Mouse (Mus musculus) heart, embryonic 10.5 days (tissue): ENCODE measurements at regions not wholly inside any gene's neighbourhood (a gene's known extent, or its start where the extent isn't known, plus 50 kb on each side); places are given as distances from the start of the nearest gene placed in this dataset.

ENCODE experiments used
- DNase-seq: peaks from one replicate; pipeline ENCODE4 v3.0.0-alpha.2; 2017; ENCODE audit warnings: low spot score
- H3K27ac ChIP-seq: fragments of 300-500 bp; sonication (generic); 2 replicates; pipeline ENCODE4 v1.5.1; 2016; ENCODE audit warnings: mild to moderate bottlenecking
- H3K27me3 ChIP-seq: fragments of 300-500 bp; sonication (generic); 2 replicates; pipeline ENCODE4 v1.6.1; 2016; ENCODE audit warnings: mild to moderate bottlenecking; ENCODE audit not compliant: poor library complexity, insufficient read depth, severe bottlenecking
- H3K36me3 ChIP-seq: fragments of 300-500 bp; sonication (generic); 2 replicates; pipeline ENCODE4 v1.6.1; 2016; ENCODE audit warnings: mild to moderate bottlenecking, moderate library complexity
- H3K4me1 ChIP-seq: fragments of 300-500 bp; sonication (generic); 2 replicates; pipeline ENCODE4 v1.6.1; 2016; ENCODE audit warnings: mild to moderate bottlenecking
- H3K4me3 ChIP-seq: fragments of 300-500 bp; sonication (generic); 2 replicates; pipeline ENCODE4 v1.5.1; 2016; ENCODE audit warnings: mild to moderate bottlenecking, moderate library complexity
- H3K9me3 ChIP-seq: fragments of 300-500 bp; sonication (generic); 2 replicates; pipeline ENCODE4 v1.6.1; 2016; ENCODE audit warnings: mild to moderate bottlenecking, moderate library complexity
- WGBS: fragments of 180-500 bp; shearing (Covaris S2); methylation state at CpG from one replicate; pipeline ENCODE4 v1.1.7; 2016; 5-methylcytosine and 5-hydroxymethylcytosine counted together

GRCm38 (mm10) chr16:76158585-76158984 lies 136.5 kb upstream of the Samsn1 start:
- H3K9me3 ChIP-seq, result no peaks in the 10 kb centered on the region
- no peak overlapping the region for H3K4me3 ChIP-seq
- whole genome bisulfite sequencing, result 90% methylated on average over 7 of the region's 7 CpGs
- H3K4me1 ChIP-seq, result no peaks in the 10 kb centered on the region
- DNase-seq, result peak; percentile 17
- H3K36me3 ChIP-seq, result no peaks in the 10 kb centered on the region
- H3K27me3 ChIP-seq, result no peaks in the 10 kb centered on the region
- H3K27ac ChIP-seq, result no peak overlapping the region

- Histone ChIP-seq H3K27me3 (no peaks in the 10 kb centered on the region), H3K4me3 (no peak overlapping the region), H3K27ac (no peak overlapping the region), H3K9me3 (no peaks in the 10 kb centered on the region), H3K4me1 (no peaks in the 10 kb centered on the region), H3K36me3 (no peaks in the 10 kb centered on the region)
- DNase-seq, result no peak
- WGBS, result 86% methylated on average over 12 of the region's 12 CpGs
These were observed 131.9 kb upstream of the Samsn1 start for GRCm38 (mm10) chr16:76153766-76154525.

- H3K4me3 ChIP-seq, result no peak overlapping the region
- no peaks in the 10 kb centered on the region for H3K9me3 ChIP-seq
- H3K27ac ChIP-seq, result no peak overlapping the region
- WGBS, result 76% methylated on average over 5 of the region's 5 CpGs
- no peaks in the 10 kb centered on the region for H3K36me3 ChIP-seq
- H3K27me3 ChIP-seq, result no peaks in the 10 kb centered on the region
- H3K4me1 ChIP-seq, result no peaks in the 10 kb centered on the region
- DNase-seq, result peak; percentile 25
These were observed 127.5 kb upstream of the Samsn1 start for GRCm38 (mm10) chr16:76149581-76149980.

- Histone ChIP-seq H3K27me3 (no peaks in the 10 kb centered on the region), H3K27ac (no peak overlapping the region), H3K9me3 (no peaks in the 10 kb centered on the region), H3K36me3 (no peaks in the 10 kb centered on the region), H3K4me3 (no peak overlapping the region), H3K4me1 (no peaks in the 10 kb centered on the region)
- DNase-seq, result no peak
- WGBS, result 76% methylated on average over 2 of the region's 2 CpGs
These were observed 111.8 kb upstream of the Samsn1 start for GRCm38 (mm10) chr16:76133892-76134291.

- no peaks in the 10 kb centered on the region for H3K9me3 ChIP-seq
- no peaks in the 10 kb centered on the region for H3K36me3 ChIP-seq
- WGBS, result 83% methylated on average over 9 of the region's 9 CpGs
- DNase-seq, result no peak
- no peak overlapping the region for H3K4me3 ChIP-seq
- no peaks in the 10 kb centered on the region for H3K27me3 ChIP-seq
- H3K4me1 ChIP-seq, result no peaks in the 10 kb centered on the region
- H3K27ac ChIP-seq, result no peak overlapping the region
These were observed 108.4 kb upstream of the Samsn1 start for GRCm38 (mm10) chr16:76130486-76130885.

GRCm38 (mm10) chr16:76129982-76130381 lies 107.9 kb upstream of the Samsn1 start:
- no peak for DNase-seq

GRCm38 (mm10) chr16:76123021-76123384 lies 100.9 kb upstream of the Samsn1 start:
- H3K27ac ChIP-seq, result no peak overlapping the region
- H3K4me1 ChIP-seq, result no peaks in the 10 kb centered on the region
- H3K36me3 ChIP-seq, result no peaks in the 10 kb centered on the region
- H3K27me3 ChIP-seq, result no peaks in the 10 kb centered on the region
- H3K4me3 ChIP-seq, result no peak overlapping the region
- H3K9me3 ChIP-seq, result no peaks in the 10 kb centered on the region
- 69% methylated on average over 5 of the region's 5 CpGs for WGBS
- no peak for DNase-seq

More at GRCm38 (mm10) chr16:76129982-76130381, 107.9 kb upstream of the Samsn1 start:
- H3K4me1 ChIP-seq, result no peaks in the 10 kb centered on the region
- H3K27ac ChIP-seq, result no peak overlapping the region
- no peak overlapping the region for H3K4me3 ChIP-seq
- H3K9me3 ChIP-seq, result no peaks in the 10 kb centered on the region
- 88% methylated on average over 2 of the region's 2 CpGs for WGBS
- H3K36me3 ChIP-seq, result no peaks in the 10 kb centered on the region
- H3K27me3 ChIP-seq, result no peaks in the 10 kb centered on the region

- Histone ChIP-seq H3K9me3 (no peaks in the 10 kb centered on the region), H3K4me3 (no peak overlapping the region), H3K4me1 (no peaks in the 10 kb centered on the region), H3K27me3 (no peaks in the 10 kb centered on the region), H3K27ac (no peak overlapping the region), H3K36me3 (no peaks in the 10 kb centered on the region)
- 63% methylated on average over 9 of the region's 9 CpGs for WGBS
- DNase-seq, result no peak
These were observed 100.3 kb upstream of the Samsn1 start for GRCm38 (mm10) chr16:76122172-76123020.

GRCm38 (mm10) chr16:76120712-76121111 lies 98.6 kb upstream of the Samsn1 start:
- H3K36me3 ChIP-seq, result no peaks in the 10 kb centered on the region
- no peak overlapping the region for H3K27ac ChIP-seq
- no peaks in the 10 kb centered on the region for H3K4me1 ChIP-seq
- no peaks in the 10 kb centered on the region for H3K9me3 ChIP-seq
- no peak for DNase-seq
- 88% methylated on average over 2 of the region's 2 CpGs for WGBS
- H3K4me3 ChIP-seq, result no peak overlapping the region
- no peaks in the 10 kb centered on the region for H3K27me3 ChIP-seq

- no peak for DNase-seq
- WGBS, result 94% methylated on average over 3 of the region's 3 CpGs
- H3K4me3 ChIP-seq, result no peak overlapping the region
- H3K4me1 ChIP-seq, result no peaks in the 10 kb centered on the region
- no peaks in the 10 kb centered on the region for H3K27me3 ChIP-seq
- H3K27ac ChIP-seq, result no peak overlapping the region
- no peaks in the 10 kb centered on the region for H3K9me3 ChIP-seq
- H3K36me3 ChIP-seq, result no peaks in the 10 kb centered on the region
These were observed 88.3 kb upstream of the Samsn1 start for GRCm38 (mm10) chr16:76110383-76110782.

GRCm38 (mm10) chr16:76108464-76108863 lies 86.4 kb upstream of the Samsn1 start:
- Histone ChIP-seq H3K27me3 (no peaks in the 10 kb centered on the region), H3K4me1 (no peaks in the 10 kb centered on the region), H3K9me3 (no peaks in the 10 kb centered on the region), H3K36me3 (no peaks in the 10 kb centered on the region), H3K4me3 (no peak overlapping the region), H3K27ac (no peak overlapping the region)
- DNase-seq, result no peak
- 82% methylated on average over 2 of the region's 2 CpGs for WGBS

- Histone ChIP-seq H3K27ac (no peak overlapping the region), H3K9me3 (no peaks in the 10 kb centered on the region), H3K27me3 (no peaks in the 10 kb centered on the region), H3K4me3 (no peak overlapping the region), H3K4me1 (peaks cover 5% of the 10 kb centered on the region; the same call in 1 of the 2 replicates), H3K36me3 (no peaks in the 10 kb centered on the region)
- 88% methylated on average over 6 of the region's 6 CpGs for WGBS
- no peak for DNase-seq
These were observed 82.6 kb upstream of the Samsn1 start for GRCm38 (mm10) chr16:76104673-76105072.

GRCm38 (mm10) chr16:76101773-76102172 lies 79.7 kb upstream of the Samsn1 start:
- H3K36me3 ChIP-seq, result no peaks in the 10 kb centered on the region
- H3K27ac ChIP-seq, result no peak overlapping the region
- no peaks in the 10 kb centered on the region for H3K27me3 ChIP-seq
- H3K4me1 ChIP-seq, result peaks cover 5% of the 10 kb centered on the region; the same call in 1 of the 2 replicates
- 81% methylated on average over 3 of the region's 3 CpGs for WGBS
- no peaks in the 10 kb centered on the region for H3K9me3 ChIP-seq
- H3K4me3 ChIP-seq, result no peak overlapping the region
- no peak for DNase-seq
